In genomic region chr16:41091259-41091658, GRCm38 (mm10) we compare ENCODE assay signal across 23 mouse cellular contexts.
DNase-seq lines count a peak whose midpoint lies in the region; ATAC-seq and TF ChIP-seq lines count a peak whose summit lies in the region.
"Had no signal": no experiment of that assay in that cellular context is flagged by ENCODE, and none has a peak within 500 bp of the region (broad histone marks: within the 10 kb centered on the region; RNA-seq: fewer than 3 reads in every experiment).

No protein-coding gene starts in this region.

- no peak overlapping the region for H3K9ac ChIP-seq in forebrain, embryonic 12.5 days
- no peak overlapping the region for H3K9ac ChIP-seq in forebrain, postnatal 0 days
- no peak overlapping the region for H3K9ac ChIP-seq in midbrain, embryonic 12.5 days (replicated peaks)
- no peak overlapping the region for H3K9ac ChIP-seq in midbrain, embryonic 14.5 days (replicated peaks; ENCODE audit: low read length)
- H3K9ac ChIP-seq: embryonic facial prominence, embryonic 15.5 days; heart, embryonic 15.5 days; hindbrain, embryonic 15.5 days had no signal

- no peak overlapping the region for H3K4me3 ChIP-seq in forebrain, embryonic 12.5 days (replicated peaks)
- H3K4me3 ChIP-seq in forebrain, postnatal 0 days (ENCODE audit: low read depth, low read length): no peak overlapping the region
- H3K4me3 ChIP-seq in midbrain, embryonic 12.5 days: no peak overlapping the region
- no peak overlapping the region for H3K4me3 ChIP-seq in midbrain, embryonic 14.5 days (replicated peaks; ENCODE audit: low read depth, low read length)
- H3K4me3 ChIP-seq: embryonic facial prominence, embryonic 15.5 days; erythroblast, embryonic 14.5 days; forebrain, embryonic 10.5 days; heart, embryonic 15.5 days; hindbrain, embryonic 15.5 days had no signal

- 0 out of 2 replicates have a peak, but pooled peaks have one; percentile 20 for ATAC-seq in forebrain, embryonic 12.5 days (ENCODE audit: low FRiP score)
- no peak for ATAC-seq in forebrain, postnatal 0 days
- ATAC-seq in midbrain, embryonic 12.5 days (ENCODE audit: low FRiP score, low read depth): 0 out of 2 replicates have a peak, but pooled peaks have one; percentile 52
- ATAC-seq in midbrain, embryonic 14.5 days (ENCODE audit: low FRiP score, low TSS enrichment): no peak
- ATAC-seq in megakaryocyte-erythroid progenitor cell, adult 5-6 weeks (replicated peaks; ENCODE audit: low FRiP score, low TSS enrichment, poor library complexity, severe bottlenecking): no peak
- ATAC-seq: intestine, embryonic 16.5 days; Patski had no signal

- H3K4me2 ChIP-seq in forebrain, embryonic 12.5 days: no peak overlapping the region
- no peak overlapping the region for H3K4me2 ChIP-seq in forebrain, postnatal 0 days (ENCODE audit: low read depth)
- no peak overlapping the region for H3K4me2 ChIP-seq in midbrain, embryonic 12.5 days (replicated peaks)
- no peak overlapping the region for H3K4me2 ChIP-seq in midbrain, embryonic 14.5 days (ENCODE audit: low read length)
- H3K4me2 ChIP-seq: embryonic facial prominence, embryonic 15.5 days; heart, embryonic 11.5 days; heart, embryonic 15.5 days; hindbrain, embryonic 15.5 days had no signal

- no peak overlapping the region for H3K27ac ChIP-seq in forebrain, embryonic 12.5 days
- no peak overlapping the region for H3K27ac ChIP-seq in forebrain, postnatal 0 days (ENCODE audit: low read depth, low read length)
- H3K27ac ChIP-seq in midbrain, embryonic 12.5 days (replicated peaks): no peak overlapping the region
- H3K27ac ChIP-seq in midbrain, embryonic 14.5 days (replicated peaks; ENCODE audit: low read depth, low read length): no peak overlapping the region
- H3K27ac ChIP-seq: embryonic facial prominence, embryonic 15.5 days; forebrain, embryonic 10.5 days; heart, embryonic 15.5 days; hindbrain, embryonic 15.5 days had no signal

- peaks cover 6% of the 10 kb centered on the region; the same call in 1 of the 2 replicates for H3K27me3 ChIP-seq in forebrain, embryonic 12.5 days
- no peaks in the 10 kb centered on the region for H3K27me3 ChIP-seq in forebrain, postnatal 0 days (ENCODE audit: insufficient read depth, low read length)
- no peaks in the 10 kb centered on the region for H3K27me3 ChIP-seq in midbrain, embryonic 12.5 days
- H3K27me3 ChIP-seq in midbrain, embryonic 14.5 days (ENCODE audit: control insufficient read depth, insufficient read depth, low read length): no peaks in the 10 kb centered on the region
- H3K27me3 ChIP-seq: embryonic facial prominence, embryonic 15.5 days; heart, embryonic 15.5 days; hindbrain, embryonic 15.5 days; Patski had no signal

- no peak for TF ChIP-seq CTCF in forebrain, postnatal 0 days (IDR thresholded peaks at IDR 0.05; ENCODE audit: low read depth)

- no peaks in the 10 kb centered on the region for H3K4me1 ChIP-seq in forebrain, embryonic 12.5 days
- H3K4me1 ChIP-seq in forebrain, postnatal 0 days (ENCODE audit: insufficient read depth): no peaks in the 10 kb centered on the region
- no peaks in the 10 kb centered on the region for H3K4me1 ChIP-seq in midbrain, embryonic 12.5 days
- 0 out of 2 replicates have a peak, but pooled peaks cover 3% of the 10 kb centered on the region for H3K4me1 ChIP-seq in midbrain, embryonic 14.5 days (ENCODE audit: control insufficient read depth, insufficient read depth, low read length)
- H3K4me1 ChIP-seq: embryonic facial prominence, embryonic 15.5 days; heart, embryonic 15.5 days; hindbrain, embryonic 15.5 days had no signal

- H3K36me3 ChIP-seq in forebrain, embryonic 12.5 days (replicated peaks): no peaks in the 10 kb centered on the region
- H3K36me3 ChIP-seq in forebrain, postnatal 0 days (ENCODE audit: insufficient read depth): no peaks in the 10 kb centered on the region
- no peaks in the 10 kb centered on the region for H3K36me3 ChIP-seq in midbrain, embryonic 12.5 days
- H3K36me3 ChIP-seq in midbrain, embryonic 14.5 days (ENCODE audit: control insufficient read depth, insufficient read depth, low read length): no peaks in the 10 kb centered on the region
- H3K36me3 ChIP-seq: embryonic facial prominence, embryonic 15.5 days; forebrain, embryonic 10.5 days; heart, embryonic 15.5 days; hindbrain, embryonic 15.5 days had no signal

- no peak for DNase-seq in forebrain, postnatal 0 days
- no peak for DNase-seq in midbrain, embryonic 14.5 days
- peak; percentile 9 for DNase-seq in embryo, embryonic 11 days
- no peak for DNase-seq in thymus, postnatal 14 days
- DNase-seq: adrenal gland, adult 8-10 months; adrenal gland, postnatal 36 days; cerebellum, adult 11 months; cerebellum, adult 8-10 months; cerebellum, postnatal 14 days; gastrocnemius, postnatal 10 days; heart, adult 18-20 months; heart, postnatal 14 days had no signal

- H3K9me3 ChIP-seq in forebrain, embryonic 12.5 days: no peaks in the 10 kb centered on the region
- no peaks in the 10 kb centered on the region for H3K9me3 ChIP-seq in forebrain, postnatal 0 days (ENCODE audit: low read length)
- no peaks in the 10 kb centered on the region for H3K9me3 ChIP-seq in midbrain, embryonic 12.5 days
- H3K9me3 ChIP-seq in midbrain, embryonic 14.5 days (ENCODE audit: control insufficient read depth, low read length): no peaks in the 10 kb centered on the region
- H3K9me3 ChIP-seq: embryonic facial prominence, embryonic 15.5 days; forebrain, embryonic 10.5 days; heart, embryonic 15.5 days; hindbrain, embryonic 15.5 days had no signal

Comparison
In these comparisons a context has a peak if more than half of its experiments do, and no peak if none do; other contexts are left out.
1. ATAC-seq: peak in forebrain, embryonic 12.5 days (single experiment) and midbrain, embryonic 12.5 days (single experiment); none in forebrain, postnatal 0 days (single experiment), midbrain, embryonic 14.5 days (single experiment) and megakaryocyte-erythroid progenitor cell, adult 5-6 weeks (single experiment).